Mouse (Mus musculus): ENCODE results near the gene Irf2.

DNA sequence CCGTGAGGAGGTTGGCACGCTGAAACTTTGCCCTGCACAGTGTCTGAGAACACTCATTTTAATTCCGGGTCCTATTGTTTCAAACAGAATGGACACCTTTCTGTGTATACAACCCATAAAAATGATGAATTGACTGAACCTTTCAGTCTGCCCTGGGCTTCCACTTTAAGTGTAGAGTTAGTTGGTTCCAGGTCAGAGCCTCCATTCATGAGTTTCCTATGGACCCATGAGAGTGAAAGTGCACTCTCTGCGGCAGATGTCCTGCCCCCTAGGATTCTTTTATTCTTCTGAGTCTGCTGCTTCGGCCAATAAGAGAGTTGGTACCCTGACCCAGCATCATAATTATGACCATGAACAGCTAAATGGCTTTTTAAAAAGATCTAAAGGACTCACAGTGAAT lies 49.4 kb upstream of the Irf2 start:
- TF ChIP-seq CTCF (IDR thresholded peaks at IDR 0.05; ENCODE audit: control insufficient read depth, insufficient read depth, insufficient replicate concordance, low read depth, low read length) (no peak), POLR2A (IDR thresholded peaks at IDR 0.05; ENCODE audit: control insufficient read depth, low read depth, low read length) (no peak)
